ENCODE assay signal across 21 mouse cellular contexts in genomic region chr3:18668936-18669335, GRCm38 (mm10).
DNase-seq lines count a peak whose midpoint lies in the region; ATAC-seq and TF ChIP-seq lines count a peak whose summit lies in the region.
"Had no signal": no experiment of that assay in that cellular context is flagged by ENCODE, and none has a peak within 500 bp of the region (broad histone marks: within the 10 kb centered on the region; RNA-seq: fewer than 3 reads in every experiment).

No protein-coding gene starts in this region.

- no peak overlapping the region for H3K4me3 ChIP-seq in forebrain, embryonic 16.5 days (replicated peaks; ENCODE audit: low read length)
- no peak overlapping the region for H3K4me3 ChIP-seq in forebrain, embryonic 11.5 days (ENCODE audit: low read depth, low read length)
- H3K4me3 ChIP-seq in kidney, adult 2 months (ENCODE audit: insufficient read depth, low read depth, low read length), result no peak overlapping the region
- H3K4me3 ChIP-seq: embryonic facial prominence, embryonic 10.5 days; erythroblast, embryonic 14.5 days; midbrain, embryonic 13.5 days; myocyte had no signal

- 62% methylated on average over 3 of the region's 3 CpGs for WGBS in forebrain, embryonic 16.5 days
- 87% methylated on average over 3 of the region's 3 CpGs for WGBS in forebrain, embryonic 11.5 days
- WGBS in kidney, adult 2 months, result 76% methylated on average over 3 of the region's 3 CpGs

- no peak overlapping the region for H3K27ac ChIP-seq in forebrain, embryonic 16.5 days (ENCODE audit: low read length)
- H3K27ac ChIP-seq in forebrain, embryonic 11.5 days (ENCODE audit: low read depth, low read length), result no peak overlapping the region
- no peak overlapping the region for H3K27ac ChIP-seq in kidney, adult 2 months (ENCODE audit: insufficient read depth, low read depth, low read length)
- H3K27ac ChIP-seq: embryonic facial prominence, embryonic 10.5 days; midbrain, embryonic 13.5 days had no signal

- no peak for DNase-seq in forebrain, embryonic 11.5 days (ENCODE audit: low spot score)
- DNase-seq in frontal cortex, adult 2 months (ENCODE audit: extremely low spot score in 1 of 2, low spot score in 1 of 2), result peak; percentile 82 to 84
- DNase-seq in layer of hippocampus, postnatal 14 days (ENCODE audit: low spot score in 2 of 2), result peak; percentile 40 to 86
- DNase-seq in right cerebral cortex, postnatal 10 days (ENCODE audit: low spot score in 2 of 2), result peak; percentile 57 to 87
- DNase-seq in cerebellum, adult 9-11 months, result no peak
- no peak for DNase-seq in kidney, adult 2 months
- DNase-seq in testis, postnatal 10 days (ENCODE audit: low spot score), result no peak
- DNase-seq: adrenal gland, postnatal 36 days; cerebellum, postnatal 36 days; gastrocnemius, postnatal 36 days; kidney, adult 9 months; liver; lung, embryonic 14.5 days; thymus, postnatal 25 days had no signal

- no peak for TF ChIP-seq CTCF in kidney, adult 2 months (conservative IDR thresholded peaks at IDR 0.05; ENCODE audit: insufficient read depth, insufficient read length, low read depth, low read length)

- H3K4me2 ChIP-seq in forebrain, embryonic 16.5 days (ENCODE audit: low read length), result no peak overlapping the region
- no peak overlapping the region for H3K4me2 ChIP-seq in forebrain, embryonic 11.5 days (ENCODE audit: low read depth, low read length, severe bottlenecking)
- H3K4me2 ChIP-seq: heart, embryonic 11.5 days; lung, embryonic 14.5 days; midbrain, embryonic 13.5 days had no signal

- no peaks in the 10 kb centered on the region for H3K36me3 ChIP-seq in forebrain, embryonic 16.5 days (ENCODE audit: control insufficient read depth, insufficient read depth)
- H3K36me3 ChIP-seq in forebrain, embryonic 11.5 days (ENCODE audit: control insufficient read depth, insufficient read depth, low read length), result no peaks in the 10 kb centered on the region
- no peaks in the 10 kb centered on the region for H3K36me3 ChIP-seq in kidney, adult 2 months (ENCODE audit: control insufficient read depth, insufficient read depth, low read length)
- H3K36me3 ChIP-seq: embryonic facial prominence, embryonic 10.5 days; midbrain, embryonic 13.5 days had no signal

- ATAC-seq in forebrain, embryonic 16.5 days, result peak; percentile 64
- no peak for ATAC-seq in forebrain, embryonic 11.5 days (replicated peaks; ENCODE audit: low FRiP score)
- ATAC-seq: hindbrain, embryonic 16.5 days; midbrain, embryonic 13.5 days had no signal

- no peaks in the 10 kb centered on the region for H3K9me3 ChIP-seq in forebrain, embryonic 16.5 days (ENCODE audit: control insufficient read depth, low read length)
- no peaks in the 10 kb centered on the region for H3K9me3 ChIP-seq in forebrain, embryonic 11.5 days (ENCODE audit: control insufficient read depth, low read length)
- H3K9me3 ChIP-seq: embryonic facial prominence, embryonic 10.5 days; midbrain, embryonic 13.5 days had no signal

- TF ChIP-seq POLR2A in kidney, adult 2 months (IDR thresholded peaks at IDR 0.05; ENCODE audit: low read depth, low read length), result no peak

- peaks cover 26% of the 10 kb centered on the region for H3K4me1 ChIP-seq in forebrain, embryonic 16.5 days (replicated peaks; ENCODE audit: control insufficient read depth, insufficient read depth, low read length)
- no peaks in the 10 kb centered on the region for H3K4me1 ChIP-seq in forebrain, embryonic 11.5 days (replicated peaks; ENCODE audit: control insufficient read depth, insufficient read depth, low read length)
- no peaks in the 10 kb centered on the region for H3K4me1 ChIP-seq in kidney, adult 2 months (ENCODE audit: control insufficient read depth, insufficient read depth, low read length)

- H3K27me3 ChIP-seq in forebrain, embryonic 16.5 days (replicated peaks; ENCODE audit: control insufficient read depth, insufficient read depth, low read length), result no peaks in the 10 kb centered on the region
- H3K27me3 ChIP-seq in forebrain, embryonic 11.5 days (ENCODE audit: control insufficient read depth, insufficient read depth, low read length), result no peaks in the 10 kb centered on the region
- H3K27me3 ChIP-seq in kidney, adult 2 months (replicated peaks; ENCODE audit: control insufficient read depth, insufficient read depth, low read length), result no peaks in the 10 kb centered on the region
- H3K27me3 ChIP-seq: midbrain, embryonic 13.5 days had no signal

- no peak overlapping the region for H3K9ac ChIP-seq in forebrain, embryonic 16.5 days (replicated peaks; ENCODE audit: low read depth, low read length)
- no peak overlapping the region for H3K9ac ChIP-seq in forebrain, embryonic 11.5 days (ENCODE audit: low read length)
- H3K9ac ChIP-seq: lung, embryonic 14.5 days; midbrain, embryonic 13.5 days had no signal

Comparison
In these comparisons a context has a peak if more than half of its experiments do, and no peak if none do; other contexts are left out.
1. DNase-seq: peak in frontal cortex, adult 2 months (2 of 2), layer of hippocampus, postnatal 14 days (2 of 2) and right cerebral cortex, postnatal 10 days (2 of 2); none in forebrain, embryonic 11.5 days (single experiment), cerebellum, adult 9-11 months (single experiment), kidney, adult 2 months (single experiment) and testis, postnatal 10 days (single experiment).